Mouse (Mus musculus) right cerebral cortex, postnatal 25 days (tissue): ENCODE measurements around the gene Dhcr7.

ENCODE experiments used
- DNase-seq: peaks from one replicate; pipeline ENCODE4 v3.0.0; 2022

Gene Dhcr7

DNA sequence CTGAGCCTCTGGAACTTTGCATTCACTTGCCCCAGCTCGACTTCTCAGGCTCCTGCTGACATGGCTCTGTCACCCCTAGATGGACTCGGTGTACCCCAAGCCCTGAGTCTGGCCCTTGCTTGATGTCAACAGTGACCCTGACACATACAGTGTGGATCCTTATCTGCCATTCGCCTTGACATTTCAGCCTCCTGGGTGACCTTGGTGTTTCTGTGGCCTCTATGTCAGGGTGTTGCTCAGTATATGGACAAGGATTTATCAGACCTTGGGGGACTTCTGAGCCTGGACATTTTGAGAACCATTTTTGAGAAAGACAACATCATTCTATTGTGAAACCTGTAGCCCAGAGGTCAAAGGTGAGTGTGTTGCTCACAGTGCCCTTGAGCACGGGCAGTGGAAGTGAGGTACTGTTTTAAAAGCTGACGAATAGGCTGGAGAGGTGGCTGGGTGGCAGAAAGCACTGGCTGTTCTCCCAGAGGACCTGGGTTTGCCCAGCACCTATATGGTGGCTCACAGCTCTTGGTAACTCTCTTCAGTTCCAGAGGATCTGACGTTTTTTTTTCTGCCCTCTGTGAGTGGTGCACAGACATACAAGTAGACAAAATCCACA is 10.7 kb downstream of the Dhcr7 start:
- no peak for DNase-seq

DNA sequence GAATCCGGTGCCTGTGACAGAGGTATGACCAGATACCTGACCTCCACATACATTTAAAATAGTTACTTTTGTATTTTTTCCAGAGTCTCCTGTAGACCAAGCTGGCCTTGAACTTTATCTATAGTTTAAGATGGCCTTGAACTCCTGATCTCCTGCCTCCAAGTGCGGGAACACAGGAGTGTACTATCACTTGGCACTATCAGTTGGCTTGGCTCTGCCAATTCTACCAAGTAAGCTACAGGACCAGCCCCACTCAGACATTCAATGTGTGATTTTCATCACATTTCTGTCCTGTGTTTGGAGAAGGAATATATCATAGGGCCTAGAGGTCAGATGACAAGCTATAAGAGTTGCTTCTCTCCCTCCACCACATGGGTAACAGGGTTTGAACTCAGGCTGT is 11.4 kb downstream of the Dhcr7 start:
- no peak for DNase-seq

DNA sequence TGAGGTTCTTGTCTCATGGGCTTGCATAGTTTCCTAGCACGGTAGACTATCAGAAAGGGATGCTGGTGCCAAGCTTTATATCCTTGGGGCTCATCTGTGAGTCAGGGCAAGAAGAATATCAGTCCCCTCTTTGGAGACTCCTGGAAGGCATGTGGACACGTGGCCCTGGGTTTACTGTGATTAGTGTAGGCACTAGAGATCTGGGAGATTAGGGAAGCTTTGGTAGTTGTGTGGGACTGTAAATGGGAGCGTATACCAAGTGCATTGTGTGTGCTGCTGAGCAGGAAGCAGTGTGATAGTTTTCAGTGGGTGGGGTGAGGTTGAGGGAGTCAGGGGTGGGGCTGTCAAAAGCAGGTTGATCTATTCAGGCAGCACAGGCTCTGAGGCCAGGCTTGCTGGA is 12.0 kb downstream of the Dhcr7 start:
- DNase-seq = no peak

DNA sequence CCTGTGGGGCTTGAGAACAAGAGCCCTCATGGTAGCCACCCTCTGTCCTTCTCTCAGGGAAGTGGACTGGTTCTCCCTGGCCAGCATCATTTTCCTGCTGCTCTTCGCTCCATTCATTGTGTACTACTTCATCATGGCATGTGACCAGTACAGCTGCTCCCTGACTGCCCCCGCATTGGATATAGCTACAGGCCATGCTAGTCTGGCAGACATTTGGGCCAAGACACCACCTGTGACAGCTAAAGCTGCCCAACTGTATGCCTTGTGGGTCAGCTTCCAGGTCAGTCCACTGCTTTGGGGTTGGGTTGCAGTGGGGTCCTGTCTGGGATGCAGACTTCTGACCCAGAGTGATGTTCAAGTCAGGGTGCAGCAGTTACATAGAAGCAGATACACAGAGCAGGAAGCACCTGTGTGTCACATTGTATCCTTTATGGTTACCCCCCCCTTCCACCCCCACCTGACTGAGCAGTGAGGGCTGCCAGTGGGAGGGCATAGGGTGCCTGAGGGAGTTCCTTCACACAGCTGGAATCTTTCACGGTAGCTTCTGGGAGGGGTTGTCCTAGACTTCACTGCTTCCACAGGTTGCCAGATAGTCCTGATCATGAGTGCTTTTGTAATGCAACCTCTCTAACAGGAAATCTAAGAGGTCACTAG is 14.9 kb downstream of the Dhcr7 start:
- no peak for DNase-seq

DNA sequence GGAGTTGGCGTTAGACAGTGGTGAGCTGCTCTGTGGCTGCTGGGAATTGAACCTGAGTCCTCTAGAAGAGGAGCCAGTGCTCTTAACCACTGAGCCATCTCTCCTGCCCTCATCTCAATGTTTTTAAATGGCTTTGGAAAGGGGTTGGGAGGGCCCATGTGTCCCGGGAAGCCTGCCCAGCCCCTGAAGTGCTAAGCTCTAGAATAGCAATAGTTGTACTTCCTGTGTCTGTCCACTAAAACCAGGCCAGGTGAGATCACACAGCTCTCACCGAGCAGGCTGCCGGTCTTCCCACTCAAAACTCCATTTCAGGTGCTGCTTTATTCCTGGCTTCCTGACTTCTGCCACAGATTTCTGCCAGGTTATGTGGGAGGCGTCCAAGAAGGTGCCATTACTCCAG is 17.2 kb downstream of the Dhcr7 start:
- DNase-seq = no peak

DNA sequence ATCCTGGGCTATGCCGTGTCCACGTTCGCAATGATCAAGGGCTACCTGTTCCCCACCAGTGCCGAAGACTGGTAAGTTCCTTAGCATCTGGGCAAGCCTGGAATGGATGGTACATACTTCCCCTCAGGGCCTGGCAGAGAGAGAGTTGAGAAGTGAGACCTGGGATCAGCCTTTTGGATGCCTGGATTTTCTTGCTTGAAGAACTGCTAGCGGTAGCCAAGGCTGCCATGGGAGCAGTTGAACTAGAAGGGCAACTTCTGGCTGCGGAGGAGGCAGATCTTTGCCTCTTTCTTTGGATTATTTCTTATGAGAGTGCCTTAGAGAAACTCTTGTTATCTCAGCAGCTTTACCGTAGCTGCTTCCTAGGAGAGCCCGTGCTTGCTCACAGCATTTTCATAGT is 18.4 kb downstream of the Dhcr7 start:
- DNase-seq = no peak

DNA sequence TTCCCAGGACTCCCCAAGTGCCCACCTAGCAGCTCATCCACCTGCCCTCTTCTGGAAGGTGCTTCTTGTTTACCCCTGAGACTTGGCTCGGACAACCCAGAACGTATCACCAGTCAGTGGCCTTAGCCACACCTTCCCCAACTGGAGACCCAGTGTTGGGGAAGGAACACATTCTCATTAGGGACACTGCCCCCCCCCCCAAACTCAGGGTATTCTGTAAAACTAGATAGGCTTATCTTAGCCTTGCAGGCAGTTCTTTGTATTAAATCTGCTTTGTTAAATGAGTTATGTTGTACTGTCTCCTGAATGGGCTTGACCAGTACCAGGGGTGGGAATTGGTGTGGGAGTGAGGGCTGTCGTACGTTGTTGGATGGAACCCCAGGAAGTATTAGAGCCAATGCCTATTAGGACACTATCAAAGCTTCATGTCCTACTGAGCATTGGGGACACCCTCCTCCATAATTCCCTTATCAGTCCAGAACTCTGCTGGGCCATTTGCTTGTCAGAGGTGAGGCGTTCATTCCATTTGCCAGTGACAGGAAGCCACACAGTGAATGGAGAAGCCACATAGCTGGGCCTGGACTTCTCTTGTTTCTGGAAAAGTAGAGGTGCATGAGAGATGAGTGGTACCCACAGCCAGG is 25.3 kb downstream of the Dhcr7 start:
- DNase-seq = no peak

DNA sequence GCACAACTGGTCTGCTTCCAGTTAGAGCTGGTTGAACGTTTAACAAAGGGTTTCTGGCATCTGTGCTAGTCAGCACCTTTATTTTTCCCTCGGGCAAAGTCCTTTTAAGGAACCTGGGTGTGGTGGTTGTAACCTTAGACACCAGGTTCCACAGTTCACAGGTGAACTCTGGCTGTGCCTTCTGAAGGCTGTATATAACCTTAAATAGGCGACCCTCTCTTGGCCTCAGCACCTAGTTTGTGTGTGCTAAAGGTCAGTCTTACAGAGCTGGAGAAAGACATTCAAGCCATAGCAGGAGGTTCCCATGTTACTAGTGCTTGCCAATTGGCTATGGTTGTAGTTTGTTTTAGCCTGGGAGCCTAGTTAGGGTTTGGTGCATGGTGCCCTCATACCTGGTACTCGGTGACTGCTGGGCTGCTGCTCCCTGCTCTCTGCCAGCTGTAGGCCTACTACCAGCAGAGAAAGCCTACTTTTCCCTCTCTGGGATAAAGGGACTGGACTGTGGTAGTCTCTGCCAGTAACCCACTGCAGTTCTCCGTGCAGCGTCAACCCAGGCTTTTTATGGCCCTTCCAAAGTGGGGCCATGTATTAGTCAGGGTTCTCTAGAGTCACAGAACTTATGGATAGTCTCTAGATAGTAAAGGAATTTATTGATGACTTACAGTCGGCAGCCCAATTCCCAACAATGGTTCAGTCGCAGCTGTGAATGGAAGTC is 26.0 kb downstream of the Dhcr7 start:
- DNase-seq = no peak

DNA sequence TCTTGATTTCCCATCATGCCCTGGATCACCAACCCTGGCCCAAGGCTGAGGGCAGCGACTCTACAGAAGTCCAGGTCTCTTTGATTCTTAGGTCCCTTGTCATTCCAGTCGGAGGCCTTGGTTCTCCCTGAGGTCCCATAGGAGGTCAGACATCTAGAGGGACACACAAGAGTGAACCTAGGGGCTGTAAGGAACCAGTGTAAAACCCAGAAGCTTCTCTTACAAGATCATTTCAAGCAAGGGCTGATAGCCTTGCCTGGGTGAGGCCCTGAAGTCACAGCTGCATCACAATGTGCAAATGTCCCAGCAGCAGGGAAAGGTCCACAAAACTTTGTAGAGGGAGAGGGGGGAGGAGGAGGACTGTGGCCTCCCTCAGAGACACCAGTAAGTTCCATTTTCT is 43.6 kb downstream of the Dhcr7 start, which contains the start of gene Gm498:
Gene Gm498 (plus strand): TSS at position 301 of the 400 bp plus-strand sequence.
- DNase-seq = no peak

DNA sequence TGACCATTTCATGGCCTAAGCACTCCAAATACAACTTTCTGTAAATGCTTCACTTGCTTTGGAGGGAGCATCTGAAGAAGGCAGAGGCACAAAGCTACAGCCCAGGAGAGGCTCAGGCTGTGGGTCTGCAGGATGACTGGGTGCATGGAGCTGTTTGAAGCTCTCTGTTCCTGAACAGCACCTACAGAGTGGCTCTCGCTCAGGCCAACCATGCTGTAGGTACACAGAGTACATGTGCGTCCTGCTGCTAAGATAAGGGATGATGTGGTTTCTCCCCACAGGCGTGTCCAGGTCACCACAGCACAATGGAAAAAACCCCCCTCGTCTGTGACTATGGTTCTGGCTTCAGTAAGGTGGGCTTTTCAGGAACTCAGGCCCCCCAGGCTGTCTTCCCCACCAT is 45.9 kb downstream of the Dhcr7 start:
- no peak for DNase-seq

DNA sequence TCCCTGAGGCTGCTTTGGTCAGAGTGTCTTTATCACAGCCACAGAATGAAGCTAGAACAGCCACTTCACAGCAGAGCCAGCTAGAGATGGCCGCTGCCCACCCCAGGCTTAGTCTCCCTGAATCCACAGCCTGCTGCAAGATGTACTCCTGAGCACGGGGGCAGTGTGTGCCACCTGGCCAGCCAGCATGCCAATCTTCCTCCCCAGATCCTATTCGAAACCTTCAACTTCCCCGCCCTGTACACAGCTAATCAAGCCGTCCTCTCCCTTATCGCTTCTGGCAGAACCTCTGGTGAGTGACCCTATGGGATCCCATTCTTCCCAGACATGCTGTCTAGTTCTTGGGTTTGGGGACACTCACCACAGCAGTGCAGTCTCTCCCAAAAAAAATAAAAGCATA is 60.8 kb downstream of the Dhcr7 start:
- no peak for DNase-seq

DNA sequence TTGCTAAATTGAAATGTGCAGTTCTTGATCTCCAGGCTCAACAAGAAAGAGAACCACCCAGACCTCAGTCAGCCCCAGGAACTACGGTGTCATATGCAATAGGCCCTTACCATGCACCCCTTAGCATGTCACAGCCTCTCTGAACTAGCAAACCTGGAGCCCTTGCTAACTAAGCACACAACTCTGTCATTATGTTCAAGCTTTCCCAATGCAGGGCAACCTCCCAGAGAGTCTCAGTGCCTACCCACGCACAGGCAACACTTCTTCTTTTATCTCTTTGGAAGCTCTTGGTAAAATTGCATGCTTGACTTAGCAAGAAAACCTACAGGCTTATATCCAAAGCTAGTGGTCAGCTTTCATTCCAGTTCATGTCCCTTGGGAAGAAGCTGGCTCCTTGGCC is 68.2 kb downstream of the Dhcr7 start:
- no peak for DNase-seq

DNA sequence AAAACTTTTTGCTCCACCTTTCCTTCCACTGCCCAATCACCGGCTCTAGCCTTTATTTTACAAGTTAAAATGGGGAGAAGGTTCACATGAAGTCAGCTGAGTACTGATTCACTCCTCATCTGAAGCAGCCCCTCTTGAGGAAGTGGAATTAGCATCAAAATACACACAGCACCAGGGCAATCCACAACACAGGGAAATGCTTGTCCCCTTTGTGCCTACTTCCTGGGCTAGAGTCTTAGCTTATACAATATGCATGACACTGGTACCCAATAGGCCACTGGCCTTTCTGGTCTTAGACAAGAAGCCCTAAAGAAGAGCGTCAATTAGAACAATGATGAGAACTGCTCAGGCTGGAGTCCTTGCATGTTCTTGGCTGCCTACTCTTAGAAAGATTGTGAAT is 69.4 kb downstream of the Dhcr7 start:
- no peak for DNase-seq
